Mouse (Mus musculus): ENCODE data around the gene Glis3.

GRCm38 (mm10) chr19:28512475-28512874, 167.4 kb downstream of the Glis3 start:
- TF ChIP-seq GATA1 (IDR thresholded peaks at IDR 0.05; ENCODE audit: low read length) (no peak), TAL1 (IDR thresholded peaks at IDR 0.05; ENCODE audit: low read length) (no peak)
